Mouse (Mus musculus) midbrain, embryonic 12.5 days (tissue): Measurements from ENCODE around the gene Actg2. TPM values are rescaled to one million over a fixed set of nuclear protein-coding genes. Genes with fewer than 3 reads are reported as not detected.
"Not testable (repeated sequence)": the region's sequence is repeated elsewhere in the genome, so short reads cannot be mapped to it uniquely, and the experiment has no call there.

Source experiments
- ATAC-seq: fragments of 200-750 bp; cut with Nextera tagmentation; 2 replicates; pipeline ENCODE4 v1.8.0; 2017; ENCODE audit warnings: low read depth, moderate TSS enrichment, moderate library complexity; ENCODE audit not compliant: low FRiP score
- H3K27ac ChIP-seq: fragments of 300-500 bp; sonication (generic); replicated peaks from 2 replicates; pipeline ENCODE4 v1.5.1; 2016; ENCODE audit warnings: mild to moderate bottlenecking
- H3K27me3 ChIP-seq: fragments of 300-500 bp; sonication (generic); 2 replicates; pipeline ENCODE4 v1.6.1; 2016; ENCODE audit warnings: mild to moderate bottlenecking
- H3K36me3 ChIP-seq: fragments of 300-500 bp; sonication (generic); 2 replicates; pipeline ENCODE4 v1.6.1; 2016
- H3K4me1 ChIP-seq: fragments of 300-500 bp; sonication (generic); 2 replicates; pipeline ENCODE4 v1.6.1; 2016
- H3K4me2 ChIP-seq: fragments of 300-500 bp; sonication (generic); replicated peaks from 2 replicates; pipeline ENCODE4 v1.6.1; 2016; ENCODE audit warnings: mild to moderate bottlenecking, moderate library complexity
- H3K4me3 ChIP-seq: fragments of 300-500 bp; sonication (generic); 2 replicates; pipeline ENCODE4 v1.5.1; 2016; ENCODE audit warnings: mild to moderate bottlenecking
- H3K9ac ChIP-seq: fragments of 300-500 bp; sonication (generic); replicated peaks from 2 replicates; pipeline ENCODE4 v1.6.1; 2016; ENCODE audit warnings: mild to moderate bottlenecking, moderate library complexity
- H3K9me3 ChIP-seq: fragments of 300-500 bp; sonication (generic); 2 replicates; pipeline ENCODE4 v1.6.1; 2016; ENCODE audit warnings: mild to moderate bottlenecking
- WGBS: fragments of 180-500 bp; shearing (Covaris S2); methylation state at CpG from one replicate; pipeline ENCODE4 v1.1.7; 2016; 5-methylcytosine and 5-hydroxymethylcytosine counted together
- polyA plus RNA-seq: library from polyadenylated mRNA; unstranded; fragments of >200 nt; fragmentation: Nextera tagmentation; extraction: Ambion mirVana; gene quantifications from 2 replicates; pipeline ENCODE4 v1.2.1, GENCODE M21; 2016

Gene Actg2
- polyA plus RNA-seq: 6.2 TPM in 2 replicates

- Histone ChIP-seq H3K27me3 (no peaks in the 10 kb centered on the region), H3K4me2 (no peak within 1 kb of the TSS), H3K4me1 (no peaks in the 10 kb centered on the region), H3K27ac (no peak within 1 kb of the TSS), H3K36me3 (no peaks in the 10 kb centered on the region), H3K9ac (no peak within 1 kb of the TSS), H3K4me3 (no peak within 1 kb of the TSS), H3K9me3 (no peaks in the 10 kb centered on the region)
- ATAC-seq: no peak
- WGBS: 67% methylated on average over 12 of the region's 12 CpGs
These were observed at the start of gene Actg2 for GRCm38 (mm10) chr6:83536028-83536794. TSS of gene Actg2 (minus strand) at chr6:83536265.

GRCm38 (mm10) chr6:83585328-83585727 lies 49.3 kb upstream of the Actg2 start:
- H3K9ac ChIP-seq, H3K36me3 ChIP-seq, H3K9me3 ChIP-seq, H3K27ac ChIP-seq, ATAC-seq, H3K4me1 ChIP-seq, H3K4me2 ChIP-seq, H3K4me3 ChIP-seq: not testable (repeated sequence)
- 89% methylated on average over 9 of the region's 9 CpGs for WGBS
- H3K27me3 ChIP-seq: peaks cover 15% of the 10 kb centered on the region; the same call in 1 of the 2 replicates

- WGBS: 73% methylated on average over 2 of the region's 2 CpGs
- no peak for ATAC-seq
- H3K9me3 ChIP-seq: no peaks in the 10 kb centered on the region
These were observed 47.5 kb upstream of the Actg2 start for GRCm38 (mm10) chr6:83583591-83583990.

GRCm38 (mm10) chr6:83582938-83583270 lies 46.8 kb upstream of the Actg2 start:
- 2% methylated on average over 6 of the region's 6 CpGs for WGBS

More at GRCm38 (mm10) chr6:83583591-83583990, 47.5 kb upstream of the Actg2 start:
- no peaks in the 10 kb centered on the region for H3K4me1 ChIP-seq
- H3K27ac ChIP-seq: no peak overlapping the region
- H3K36me3 ChIP-seq: no peaks in the 10 kb centered on the region
- no peak overlapping the region for H3K4me3 ChIP-seq
- no peak overlapping the region for H3K4me2 ChIP-seq
- H3K27me3 ChIP-seq: peaks cover 14% of the 10 kb centered on the region; the same call in 1 of the 2 replicates
- H3K9ac ChIP-seq: no peak overlapping the region

GRCm38 (mm10) chr6:83582135-83582937 lies 46.3 kb upstream of the Actg2 start:
- no peaks in the 10 kb centered on the region for H3K9me3 ChIP-seq
- H3K27ac ChIP-seq: no peak overlapping the region
- H3K4me1 ChIP-seq: no peaks in the 10 kb centered on the region
- H3K9ac ChIP-seq: 0 out of 2 replicates have a peak overlapping the region, but pooled peaks have one; percentile 15
- no peak for ATAC-seq
- H3K36me3 ChIP-seq: no peaks in the 10 kb centered on the region
- peak overlapping the region; percentile 21 for H3K4me2 ChIP-seq
- H3K4me3 ChIP-seq: peak overlapping the region; percentile 9; the same call in 1 of the 2 replicates
- 44% methylated on average over 20 of the region's 20 CpGs for WGBS
- H3K27me3 ChIP-seq: peaks cover 14% of the 10 kb centered on the region; the same call in 1 of the 2 replicates

More at GRCm38 (mm10) chr6:83582938-83583270, 46.8 kb upstream of the Actg2 start:
- Histone ChIP-seq H3K4me1 (no peaks in the 10 kb centered on the region), H3K4me3 (peak overlapping the region; percentile 9; the same call in 1 of the 2 replicates), H3K9ac (0 out of 2 replicates have a peak overlapping the region, but pooled peaks have one; percentile 15), H3K27me3 (peaks cover 14% of the 10 kb centered on the region; the same call in 1 of the 2 replicates), H3K9me3 (no peaks in the 10 kb centered on the region), H3K4me2 (peak overlapping the region; percentile 21), H3K36me3 (no peaks in the 10 kb centered on the region), H3K27ac (no peak overlapping the region)
- ATAC-seq: peak; percentile 30; the same call in 1 of the 2 replicates

- H3K27ac ChIP-seq: no peak overlapping the region
- H3K4me3 ChIP-seq: no peak overlapping the region
- H3K4me2 ChIP-seq: no peak overlapping the region
- ATAC-seq: no peak
- no peaks in the 10 kb centered on the region for H3K36me3 ChIP-seq
- no peak overlapping the region for H3K9ac ChIP-seq
- peaks cover 4% of the 10 kb centered on the region; the same call in 1 of the 2 replicates for H3K4me1 ChIP-seq
- H3K27me3 ChIP-seq: peaks cover 23% of the 10 kb centered on the region
- no peaks in the 10 kb centered on the region for H3K9me3 ChIP-seq
These were observed 41.5 kb upstream of the Actg2 start for GRCm38 (mm10) chr6:83577534-83577933.

GRCm38 (mm10) chr6:83575609-83576008 lies 39.5 kb upstream of the Actg2 start:
- Histone ChIP-seq H3K27ac (no peak overlapping the region), H3K9ac (no peak overlapping the region), H3K9me3 (no peaks in the 10 kb centered on the region), H3K4me3 (no peak overlapping the region), H3K36me3 (no peaks in the 10 kb centered on the region), H3K4me1 (peaks cover 13% of the 10 kb centered on the region), H3K4me2 (no peak overlapping the region), H3K27me3 (peaks cover 12% of the 10 kb centered on the region)
- no peak for ATAC-seq
- WGBS: 87% methylated on average over 4 of the region's 4 CpGs

- Histone ChIP-seq H3K9me3 (no peaks in the 10 kb centered on the region), H3K4me1 (peaks cover 13% of the 10 kb centered on the region), H3K4me2 (peak within 1 kb of the TSS; percentile 83), H3K27ac (peak within 1 kb of the TSS; percentile 73), H3K27me3 (peaks cover 12% of the 10 kb centered on the region), H3K4me3 (peak within 1 kb of the TSS; percentile 79), H3K9ac (peak within 1 kb of the TSS; percentile 86), H3K36me3 (peaks cover 11% of the 10 kb centered on the region)
- 0% methylated on average over 5 of the region's 11 CpGs for WGBS
- ATAC-seq: peak; percentile 81
These were observed 36.6 kb upstream of the Actg2 start, which contains the start of gene Stambp for GRCm38 (mm10) chr6:83572671-83573070. TSS of gene Stambp (minus strand) at chr6:83572729.

GRCm38 (mm10) chr6:83571840-83572667 lies 36.0 kb upstream of the Actg2 start:
- Histone ChIP-seq H3K27me3 (peaks cover 12% of the 10 kb centered on the region), H3K4me2 (peak overlapping the region; percentile 83), H3K4me1 (peaks cover 13% of the 10 kb centered on the region), H3K9ac (peak overlapping the region; percentile 86), H3K9me3 (no peaks in the 10 kb centered on the region), H3K36me3 (peaks cover 11% of the 10 kb centered on the region), H3K4me3 (peak overlapping the region; percentile 79), H3K27ac (peak overlapping the region; percentile 73)
- WGBS: 5% methylated on average over 37 of the region's 37 CpGs
- peak; percentile 96 for ATAC-seq

- Histone ChIP-seq H3K36me3 (peaks cover 14% of the 10 kb centered on the region), H3K4me1 (peaks cover 13% of the 10 kb centered on the region), H3K9me3 (no peaks in the 10 kb centered on the region), H3K27ac (no peak overlapping the region), H3K9ac (no peak overlapping the region), H3K27me3 (peaks cover 5% of the 10 kb centered on the region; the same call in 1 of the 2 replicates), H3K4me3 (no peak overlapping the region), H3K4me2 (no peak overlapping the region)
- no peak for ATAC-seq
- 76% methylated on average over 20 of the region's 20 CpGs for WGBS
These were observed 33.1 kb upstream of the Actg2 start for GRCm38 (mm10) chr6:83568901-83569862.
